Mouse (Mus musculus) urinary bladder, postnatal 4 days (tissue): ENCODE measurements around the gene Phf21a.

Experiments
- DNase-seq, 2 experiments: peaks; one replicate each; pipeline ENCODE4 v3.0.0; 2021 to 2022; ENCODE audit warnings: low spot score in 2 of 2

Phf21a gene

GRCm38 (mm10) chr2:92182146-92182756 is 89.3 kb downstream of the Phf21a start:
- no peak for DNase-seq

GRCm38 (mm10) chr2:92182981-92183501 is 90.1 kb downstream of the Phf21a start:
- peak; percentile 73 to 74 for DNase-seq

GRCm38 (mm10) chr2:92183613-92184076 is 90.7 kb downstream of the Phf21a start:
- DNase-seq: peak; percentile 92 to 93

- DNase-seq: peak in 1 of 2 experiments; percentile 52
Measured at GRCm38 (mm10) chr2:92184077-92184921, 91.4 kb downstream of the Phf21a start.

- peak; percentile 43 to 63 for DNase-seq
Measured at GRCm38 (mm10) chr2:92185062-92185765, 92.3 kb downstream of the Phf21a start.

GRCm38 (mm10) chr2:92185766-92186450 is 93.0 kb downstream of the Phf21a start:
- no peak for DNase-seq

GRCm38 (mm10) chr2:92187061-92187460 is 94.1 kb downstream of the Phf21a start:
- DNase-seq: no peak

- no peak for DNase-seq
Measured at GRCm38 (mm10) chr2:92188744-92189143, 95.8 kb downstream of the Phf21a start.

- DNase-seq: no peak
Measured at GRCm38 (mm10) chr2:92190960-92191359, 98.0 kb downstream of the Phf21a start.

GRCm38 (mm10) chr2:92191826-92192581 is 99.1 kb downstream of the Phf21a start:
- DNase-seq: no peak

GRCm38 (mm10) chr2:92198126-92198525 is 105.2 kb downstream of the Phf21a start:
- no peak for DNase-seq

- no peak for DNase-seq
Measured at GRCm38 (mm10) chr2:92198747-92199146, 105.8 kb downstream of the Phf21a start.

- no peak for DNase-seq
Measured at GRCm38 (mm10) chr2:92199562-92200286, 106.8 kb downstream of the Phf21a start.

- no peak for DNase-seq
Measured at GRCm38 (mm10) chr2:92202319-92203040, 109.6 kb downstream of the Phf21a start.

- DNase-seq: no peak
Measured at GRCm38 (mm10) chr2:92205010-92205639, 112.2 kb downstream of the Phf21a start.

- DNase-seq: no peak
Measured at GRCm38 (mm10) chr2:92210409-92210808, 117.5 kb downstream of the Phf21a start.

- no peak for DNase-seq
Measured at GRCm38 (mm10) chr2:92221431-92221830, 128.5 kb downstream of the Phf21a start.

- no peak for DNase-seq
Measured at GRCm38 (mm10) chr2:92225592-92225991, 132.7 kb downstream of the Phf21a start.

- DNase-seq: no peak
Measured at GRCm38 (mm10) chr2:92229973-92230372, 137.1 kb downstream of the Phf21a start.
